Mouse (Mus musculus) liver, postnatal 0 days (tissue): ENCODE measurements at regions not wholly inside any gene's neighbourhood (a gene's known extent, or its start where the extent isn't known, plus 50 kb on each side); places are given as distances from the start of the nearest gene placed in this dataset.

Experiments used
- ATAC-seq: fragments of 200-750 bp; cut with Nextera tagmentation; 2 replicates; pipeline ENCODE4 v1.8.0; 2017; ENCODE audit warnings: mild to moderate bottlenecking, moderate library complexity
- DNase-seq: peaks from one replicate; pipeline ENCODE4 v3.0.0-alpha.2; 2016
- H3K27ac ChIP-seq: fragments of 300-500 bp; sonication (generic); 2 replicates; pipeline ENCODE4 v1.5.1; 2014; ENCODE audit warnings: antibody characterized with exemption, moderate library complexity, mild to moderate bottlenecking, low read depth
- H3K27me3 ChIP-seq: fragments of 300-500 bp; sonication (generic); 2 replicates; pipeline ENCODE4 v1.6.1; 2014; ENCODE audit warnings: low read length, control low read depth, mixed read lengths; ENCODE audit not compliant: insufficient read depth
- H3K36me3 ChIP-seq: fragments of 300-500 bp; sonication (generic); replicated peaks from 2 replicates; pipeline ENCODE4 v1.6.1; 2014; ENCODE audit warnings: mild to moderate bottlenecking, control low read depth, low read length, moderate library complexity, mixed read lengths; ENCODE audit not compliant: insufficient read depth
- H3K4me1 ChIP-seq: fragments of 300-500 bp; sonication (generic); 2 replicates; pipeline ENCODE4 v1.6.1; 2014; ENCODE audit warnings: antibody characterized with exemption, mild to moderate bottlenecking, control low read depth; ENCODE audit not compliant: insufficient read depth
- H3K4me2 ChIP-seq: fragments of 300-500 bp; sonication (generic); 2 replicates; pipeline ENCODE4 v1.6.1; 2014; ENCODE audit warnings: low read depth, mild to moderate bottlenecking, low read length, moderate library complexity, mixed read lengths
- H3K4me3 ChIP-seq: fragments of 300-500 bp; sonication (generic); 2 replicates; pipeline ENCODE4 v1.5.1; 2014; ENCODE audit warnings: low read depth, low read length
- H3K9ac ChIP-seq: fragments of 300-500 bp; sonication (generic); replicated peaks from 2 replicates; pipeline ENCODE4 v1.6.1; 2014; ENCODE audit warnings: mild to moderate bottlenecking, moderate library complexity
- H3K9me3 ChIP-seq: fragments of 300-500 bp; sonication (generic); 2 replicates; pipeline ENCODE4 v1.6.1; 2016; ENCODE audit warnings: mild to moderate bottlenecking, control low read depth, low read length, mixed read lengths
- CTCF ChIP-seq: sonication (generic); IDR thresholded peaks from 2 replicates; pipeline ENCODE4 v1.5.1; 2016; ENCODE audit warnings: antibody characterized with exemption, low read depth
- EP300 ChIP-seq: IDR thresholded peaks from 2 replicates; pipeline ENCODE4 v1.6.1; 2016; ENCODE audit warnings: antibody characterized with exemption, low read depth, mild to moderate bottlenecking
- WGBS: fragments of 180-500 bp; shearing (Covaris S2); extraction: QIAGEN DNeasy Blood & Tissue Kit; methylation state at CpG from one replicate; pipeline ENCODE4 v1.1.7; 2014; ENCODE audit not compliant: insufficient replicate concordance; 5-methylcytosine and 5-hydroxymethylcytosine counted together

DNA sequence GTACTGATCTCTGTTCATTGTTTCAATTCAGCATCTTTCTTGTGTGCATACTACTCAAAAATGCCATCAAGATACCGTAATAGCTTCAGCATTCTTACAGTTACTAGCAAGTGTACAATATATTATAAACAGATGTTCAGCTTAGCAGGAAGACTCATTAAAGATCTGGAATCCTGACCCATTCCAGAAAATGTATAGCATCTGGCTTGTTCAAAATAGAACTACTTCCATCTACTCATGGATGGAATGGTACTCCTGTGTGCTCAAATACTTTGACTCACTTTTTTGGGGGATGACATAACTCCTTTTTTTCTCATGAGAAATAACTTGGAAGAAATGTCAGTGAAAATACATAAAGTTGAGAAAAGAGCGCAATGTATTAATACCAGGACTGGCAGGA, 291.2 kb upstream of the Manea start:
- Histone ChIP-seq H3K27ac (no peak overlapping the region), H3K9ac (no peak overlapping the region), H3K4me2 (no peak overlapping the region), H3K4me1 (no peaks in the 10 kb centered on the region), H3K36me3 (no peaks in the 10 kb centered on the region), H3K4me3 (no peak overlapping the region), H3K9me3 (no peaks in the 10 kb centered on the region), H3K27me3 (no peaks in the 10 kb centered on the region)
- DNase-seq (no peak), ATAC-seq (no peak)
- 84% methylated on average over 2 of the region's 2 CpGs for WGBS
- no peak for TF ChIP-seq EP300
- no peak for TF ChIP-seq CTCF

DNA sequence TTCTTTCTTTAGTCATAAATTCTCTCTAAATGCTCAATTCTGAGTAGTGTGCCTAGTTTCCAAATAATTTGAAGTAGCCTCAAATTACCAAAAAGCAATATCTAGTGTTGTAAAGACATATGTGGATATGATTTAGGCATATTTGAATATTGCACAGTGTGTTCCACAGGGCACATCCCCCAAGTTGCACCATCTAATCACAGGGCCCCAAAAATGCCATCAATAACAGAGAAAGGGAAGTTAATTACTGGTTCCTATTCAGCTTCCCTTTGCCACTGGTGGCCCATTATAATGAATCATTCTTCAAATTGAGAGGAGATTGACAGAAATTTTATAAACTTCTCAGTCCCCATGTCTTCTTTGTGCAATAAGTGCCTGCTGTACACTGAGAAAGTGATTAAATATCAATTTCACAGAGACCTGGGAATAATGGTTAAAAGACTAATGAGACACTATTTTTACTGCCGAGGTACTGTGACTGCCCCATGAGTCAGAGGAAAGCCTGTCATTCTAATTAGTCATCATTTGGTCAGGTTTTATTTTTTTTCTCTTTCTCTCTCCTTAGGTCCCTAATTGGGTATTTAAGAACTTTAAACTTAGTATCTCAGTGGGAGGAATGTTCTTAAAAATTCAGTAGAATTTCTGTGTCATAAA, 284.0 kb upstream of the Manea start:
- TF ChIP-seq CTCF: no peak
- no peak for TF ChIP-seq EP300
- ATAC-seq: no peak
- no peaks in the 10 kb centered on the region for H3K4me1 ChIP-seq
- H3K27me3 ChIP-seq: no peaks in the 10 kb centered on the region
- no peak overlapping the region for H3K27ac ChIP-seq
- no peak overlapping the region for H3K9ac ChIP-seq
- DNase-seq: no peak
- no peak overlapping the region for H3K4me2 ChIP-seq
- H3K9me3 ChIP-seq: no peaks in the 10 kb centered on the region
- 60% methylated on average over 1 of the region's 1 CpGs for WGBS
- H3K36me3 ChIP-seq: no peaks in the 10 kb centered on the region
- no peak overlapping the region for H3K4me3 ChIP-seq

DNA sequence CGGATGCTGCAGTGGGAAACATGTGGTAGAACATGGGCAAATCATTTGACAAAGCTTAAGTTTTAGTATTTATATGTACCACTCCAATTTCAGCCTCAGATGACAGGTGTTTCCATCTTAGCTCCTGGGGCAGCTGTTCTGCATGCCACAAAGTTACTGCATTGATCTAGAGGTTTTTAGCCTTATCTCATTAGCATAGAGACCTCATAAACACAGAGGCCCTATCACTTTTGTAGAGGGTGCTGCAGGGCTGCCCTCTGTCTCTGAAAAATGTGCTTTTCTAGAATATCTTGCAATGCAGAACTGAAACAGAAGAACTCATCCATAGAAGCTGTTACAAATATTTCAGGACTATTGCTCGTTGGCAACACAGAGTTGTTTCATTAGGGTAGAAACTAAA, 283.0 kb upstream of the Manea start:
- H3K27me3 ChIP-seq: no peaks in the 10 kb centered on the region
- no peaks in the 10 kb centered on the region for H3K36me3 ChIP-seq
- H3K27ac ChIP-seq: no peak overlapping the region
- no peak overlapping the region for H3K9ac ChIP-seq
- no peaks in the 10 kb centered on the region for H3K4me1 ChIP-seq
- TF ChIP-seq CTCF (no peak), EP300 (no peak)
- no peak overlapping the region for H3K4me2 ChIP-seq
- H3K9me3 ChIP-seq: no peaks in the 10 kb centered on the region
- ATAC-seq: no peak
- no peak for DNase-seq
- 54% methylated on average over 2 of the region's 2 CpGs for WGBS
- H3K4me3 ChIP-seq: no peak overlapping the region

DNA sequence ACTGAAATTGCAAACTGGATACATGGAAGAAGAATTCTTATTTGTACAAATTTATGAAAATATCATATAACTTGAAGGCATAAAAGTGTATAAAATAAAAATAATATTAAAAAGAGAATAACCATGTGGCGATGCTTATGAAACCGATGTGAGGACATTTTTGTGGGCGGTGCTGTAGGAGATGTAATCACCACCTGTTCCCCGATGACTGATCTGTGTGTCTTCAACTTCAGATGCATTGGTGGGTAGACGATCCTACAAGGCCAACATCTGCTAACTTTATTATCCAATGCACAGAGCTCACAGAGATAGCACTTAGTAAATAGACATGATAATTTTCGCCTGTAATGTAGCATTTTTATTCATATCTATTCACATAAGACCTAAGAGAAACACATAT, 281.1 kb upstream of the Manea start:
- no peaks in the 10 kb centered on the region for H3K9me3 ChIP-seq
- DNase-seq (no peak), ATAC-seq (no peak)
- H3K4me3 ChIP-seq: no peak overlapping the region
- no peak overlapping the region for H3K4me2 ChIP-seq
- H3K36me3 ChIP-seq: no peaks in the 10 kb centered on the region
- 76% methylated on average over 6 of the region's 6 CpGs for WGBS
- no peaks in the 10 kb centered on the region for H3K27me3 ChIP-seq
- H3K4me1 ChIP-seq: no peaks in the 10 kb centered on the region
- no peak overlapping the region for H3K27ac ChIP-seq
- TF ChIP-seq EP300 (no peak), CTCF (no peak)
- no peak overlapping the region for H3K9ac ChIP-seq

DNA sequence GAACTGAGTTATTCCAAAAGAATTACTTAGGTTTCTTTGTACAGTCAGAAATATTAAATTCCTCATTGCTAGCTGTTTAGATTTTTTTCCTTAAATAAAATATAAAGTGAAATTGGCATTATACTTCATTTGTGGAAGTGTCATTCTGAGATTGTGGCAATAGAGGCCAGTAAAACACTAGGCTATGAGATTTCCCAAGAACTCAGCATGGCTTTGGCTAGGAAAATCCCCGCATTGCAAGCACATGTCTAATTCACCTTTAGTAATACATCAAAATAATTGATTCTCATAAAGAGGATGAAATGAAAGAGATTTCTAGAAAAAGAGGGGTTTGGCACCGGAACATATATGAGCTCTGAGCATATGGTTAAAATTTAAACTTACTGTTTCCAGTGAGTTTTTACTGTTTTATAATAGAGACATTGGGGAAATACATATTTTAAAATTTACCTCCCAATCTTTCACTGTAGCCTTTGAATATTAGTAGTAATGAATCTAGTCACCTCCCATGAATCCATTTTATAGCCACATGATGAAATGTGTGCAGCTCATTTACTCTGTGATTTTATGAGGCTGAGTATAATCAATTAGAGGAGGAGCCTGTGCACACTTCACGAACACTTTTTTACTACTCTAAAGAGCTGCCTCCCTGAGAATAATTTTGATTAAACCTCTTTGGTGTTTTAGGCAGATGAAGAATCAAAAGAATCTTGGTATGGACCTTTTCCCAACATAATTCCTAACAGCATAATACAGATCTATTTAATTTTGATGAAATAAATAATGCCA, 242.6 kb upstream of the Manea start:
- no peak for TF ChIP-seq CTCF
- no peak for TF ChIP-seq EP300
- H3K4me1 ChIP-seq: no peaks in the 10 kb centered on the region
- H3K4me2 ChIP-seq: no peak overlapping the region
- H3K36me3 ChIP-seq: no peaks in the 10 kb centered on the region
- ATAC-seq (no peak), DNase-seq (no peak)
- H3K27me3 ChIP-seq: no peaks in the 10 kb centered on the region
- no peak overlapping the region for H3K27ac ChIP-seq
- no peak overlapping the region for H3K4me3 ChIP-seq
- no peaks in the 10 kb centered on the region for H3K9me3 ChIP-seq
- no peak overlapping the region for H3K9ac ChIP-seq
- WGBS: 70% methylated on average over 3 of the region's 3 CpGs

DNA sequence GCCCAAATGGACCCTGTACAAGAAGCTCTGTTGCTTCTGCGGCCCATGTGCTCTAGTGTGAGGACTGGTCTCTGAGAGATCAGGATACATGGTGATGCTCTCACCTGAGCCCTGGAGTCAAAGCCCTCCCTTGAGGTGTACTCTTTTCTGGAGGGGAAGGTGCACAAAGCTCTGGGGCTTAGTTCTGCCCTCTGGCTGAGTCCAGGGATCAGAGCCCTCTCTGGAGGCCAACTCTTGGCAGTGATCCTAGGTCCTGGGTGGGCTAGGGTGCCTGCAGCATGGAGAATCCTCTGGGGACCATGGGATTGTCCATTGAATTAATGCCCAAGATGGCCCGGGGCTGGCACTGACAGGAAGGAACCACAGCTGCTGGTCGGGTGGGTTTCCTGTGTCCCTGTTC, 209.0 kb upstream of the Manea start:
- Histone ChIP-seq H3K9me3 (no peaks in the 10 kb centered on the region), H3K27ac (no peak overlapping the region), H3K4me3 (no peak overlapping the region), H3K36me3 (no peaks in the 10 kb centered on the region), H3K4me1 (no peaks in the 10 kb centered on the region), H3K27me3 (no peaks in the 10 kb centered on the region), H3K4me2 (no peak overlapping the region), H3K9ac (no peak overlapping the region)
- no peak for ATAC-seq
- no peak for DNase-seq
- no peak for TF ChIP-seq CTCF
- no peak for TF ChIP-seq EP300
- 67% methylated on average over 3 of the region's 3 CpGs for WGBS
